Mouse (Mus musculus) liver, embryonic 14.5 days (tissue): ENCODE results near the gene Cacng1.

Source experiments
- CTCF ChIP-seq: IDR thresholded peaks from 2 replicates; pipeline ENCODE4 v1.5.1; 2016; ENCODE audit warnings: antibody characterized with exemption, low read depth, control low read depth
- EP300 ChIP-seq: IDR thresholded peaks from 2 replicates; pipeline ENCODE4 v1.6.1; 2016; ENCODE audit warnings: antibody characterized with exemption, low read depth

GRCm38 (mm10) chr11:107682694-107683355 is 33.5 kb downstream of the Cacng1 start:
- no peak for TF ChIP-seq CTCF
- no peak for TF ChIP-seq EP300
